Mouse (Mus musculus) heart, embryonic 12.5 days (tissue): ENCODE data around the gene Senp7. TPM values are rescaled to one million over a fixed set of nuclear protein-coding genes. Genes with fewer than 3 reads are reported as not detected.
"Not testable (repeated sequence)": the region's sequence is repeated elsewhere in the genome, so short reads cannot be mapped to it uniquely, and the experiment has no call there.

Experiments used
- ATAC-seq: fragments of 200-750 bp; cut with Nextera tagmentation; 2 replicates; pipeline ENCODE4 v1.8.0; 2017; ENCODE audit warnings: moderate TSS enrichment, moderate library complexity; ENCODE audit not compliant: insufficient number of reproducible peaks, low FRiP score
- H3K27ac ChIP-seq: fragments of 300-500 bp; sonication (generic); 2 replicates; pipeline ENCODE4 v1.5.1; 2016; ENCODE audit warnings: mild to moderate bottlenecking, moderate library complexity; ENCODE audit not compliant: poor library complexity, severe bottlenecking
- H3K27me3 ChIP-seq: fragments of 300-500 bp; sonication (generic); replicated peaks from 2 replicates; pipeline ENCODE4 v1.6.1; 2016; ENCODE audit warnings: mild to moderate bottlenecking, moderate library complexity
- H3K36me3 ChIP-seq: fragments of 300-500 bp; sonication (generic); 2 replicates; pipeline ENCODE4 v1.6.1; 2016; ENCODE audit warnings: mild to moderate bottlenecking, moderate library complexity
- H3K4me1 ChIP-seq: fragments of 300-500 bp; sonication (generic); replicated peaks from 2 replicates; pipeline ENCODE4 v1.6.1; 2016; ENCODE audit warnings: mild to moderate bottlenecking
- H3K4me2 ChIP-seq: fragments of 300-500 bp; sonication (generic); 2 replicates; pipeline ENCODE4 v1.6.1; 2016; ENCODE audit warnings: mild to moderate bottlenecking, moderate library complexity
- H3K4me3 ChIP-seq: fragments of 300-500 bp; sonication (generic); 2 replicates; pipeline ENCODE4 v1.5.1; 2016; ENCODE audit warnings: mild to moderate bottlenecking
- H3K9ac ChIP-seq: fragments of 300-500 bp; sonication (generic); 2 replicates; pipeline ENCODE4 v1.6.1; 2016; ENCODE audit warnings: mild to moderate bottlenecking, moderate library complexity
- H3K9me3 ChIP-seq: fragments of 300-500 bp; sonication (generic); replicated peaks from 2 replicates; pipeline ENCODE4 v1.6.1; 2016; ENCODE audit warnings: mild to moderate bottlenecking, moderate library complexity
- WGBS: fragments of 180-500 bp; shearing (Covaris S2); methylation state at CpG from one replicate; pipeline ENCODE4 v1.1.7; 2016; 5-methylcytosine and 5-hydroxymethylcytosine counted together
- polyA plus RNA-seq: library from polyadenylated mRNA; unstranded; fragments of >200 nt; fragmentation: Nextera tagmentation; extraction: Ambion mirVana; gene quantifications from 2 replicates; pipeline ENCODE4 v1.2.1, GENCODE M21; 2016

Senp7 gene
- 20.8 and 24.8 TPM in 2 replicates for polyA plus RNA-seq

DNA sequence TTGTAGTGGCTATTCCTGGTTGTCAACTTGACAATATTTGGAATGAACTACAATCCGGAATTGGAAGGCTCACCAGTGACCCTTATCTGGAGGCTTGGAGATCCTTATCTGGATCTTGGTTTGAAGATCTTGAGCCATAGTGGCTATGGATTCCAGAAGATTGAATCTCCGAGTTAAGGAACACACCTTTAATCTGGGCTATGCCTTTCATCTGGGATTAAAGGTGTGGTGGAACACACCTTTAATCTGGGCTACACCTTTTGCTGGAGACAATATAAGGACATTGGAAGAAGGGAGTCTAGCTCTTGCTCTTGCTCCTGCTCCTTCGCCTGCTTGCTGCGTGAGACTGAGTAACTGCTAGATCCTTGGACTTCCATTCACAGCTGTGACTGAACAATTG, at the start of gene Senp7:
Gene Senp7, plus strand, starts transcription at position 301 of the 400 bp plus-strand sequence.
- H3K9ac ChIP-seq, H3K4me2 ChIP-seq, H3K36me3 ChIP-seq, H3K27me3 ChIP-seq, H3K4me1 ChIP-seq, H3K27ac ChIP-seq, H3K9me3 ChIP-seq, H3K4me3 ChIP-seq, ATAC-seq: not testable (repeated sequence)
- WGBS = no CpG with 5 or more reads among the region's 4 CpGs

DNA sequence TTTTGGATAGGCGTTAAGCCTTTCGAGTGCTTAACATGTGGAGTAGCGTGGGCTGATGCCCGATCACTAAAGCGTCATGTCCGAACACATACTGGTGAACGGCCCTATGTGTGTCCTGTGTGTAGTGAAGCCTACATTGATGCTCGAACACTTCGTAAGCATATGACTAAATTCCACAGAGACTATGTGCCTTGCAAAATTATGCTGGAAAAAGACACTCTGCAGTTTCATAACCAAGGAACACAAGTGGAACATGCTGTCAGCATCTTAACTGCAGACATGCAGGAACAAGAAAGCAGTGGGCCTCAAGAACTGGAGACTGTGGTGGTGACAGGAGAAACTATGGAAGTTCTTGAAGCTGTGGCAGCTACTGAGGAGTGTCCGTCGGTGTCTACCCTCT, 41.3 kb upstream of the Senp7 start:
- Histone ChIP-seq H3K4me2 (no peak overlapping the region), H3K36me3 (peaks cover 52% of the 10 kb centered on the region), H3K9ac (no peak overlapping the region), H3K27me3 (no peaks in the 10 kb centered on the region), H3K4me3 (no peak overlapping the region), H3K9me3 (no peaks in the 10 kb centered on the region), H3K4me1 (no peaks in the 10 kb centered on the region), H3K27ac (no peak overlapping the region)
- WGBS = 93% methylated on average over 11 of the region's 11 CpGs
- no peak for ATAC-seq

DNA sequence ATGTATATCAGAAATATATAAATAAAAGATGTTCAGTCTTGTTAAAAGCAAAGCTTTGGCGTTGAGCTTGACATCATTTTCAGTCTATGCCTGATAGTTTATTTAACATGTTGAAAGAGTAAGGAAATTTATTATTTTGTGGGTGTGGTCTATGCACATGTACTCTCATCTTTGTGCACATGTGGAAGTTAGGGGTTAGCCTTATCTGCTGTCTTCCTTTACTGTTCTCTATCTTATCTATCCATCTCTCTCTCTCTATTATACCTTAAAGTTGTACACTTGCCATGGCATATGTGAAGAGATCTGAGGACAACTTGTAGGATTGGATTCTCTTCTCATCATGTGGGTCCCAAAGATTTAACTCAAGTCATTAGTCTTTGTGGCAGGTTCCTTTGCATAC, 39.3 kb upstream of the Senp7 start:
- no peak overlapping the region for H3K4me3 ChIP-seq
- no peaks in the 10 kb centered on the region for H3K27me3 ChIP-seq
- ATAC-seq = no peak
- H3K4me2 ChIP-seq = no peak overlapping the region
- 98% methylated on average over 1 of the region's 1 CpGs for WGBS
- no peak overlapping the region for H3K9ac ChIP-seq
- H3K36me3 ChIP-seq = peaks cover 56% of the 10 kb centered on the region
- H3K27ac ChIP-seq = no peak overlapping the region
- H3K9me3 ChIP-seq = no peaks in the 10 kb centered on the region
- no peaks in the 10 kb centered on the region for H3K4me1 ChIP-seq

DNA sequence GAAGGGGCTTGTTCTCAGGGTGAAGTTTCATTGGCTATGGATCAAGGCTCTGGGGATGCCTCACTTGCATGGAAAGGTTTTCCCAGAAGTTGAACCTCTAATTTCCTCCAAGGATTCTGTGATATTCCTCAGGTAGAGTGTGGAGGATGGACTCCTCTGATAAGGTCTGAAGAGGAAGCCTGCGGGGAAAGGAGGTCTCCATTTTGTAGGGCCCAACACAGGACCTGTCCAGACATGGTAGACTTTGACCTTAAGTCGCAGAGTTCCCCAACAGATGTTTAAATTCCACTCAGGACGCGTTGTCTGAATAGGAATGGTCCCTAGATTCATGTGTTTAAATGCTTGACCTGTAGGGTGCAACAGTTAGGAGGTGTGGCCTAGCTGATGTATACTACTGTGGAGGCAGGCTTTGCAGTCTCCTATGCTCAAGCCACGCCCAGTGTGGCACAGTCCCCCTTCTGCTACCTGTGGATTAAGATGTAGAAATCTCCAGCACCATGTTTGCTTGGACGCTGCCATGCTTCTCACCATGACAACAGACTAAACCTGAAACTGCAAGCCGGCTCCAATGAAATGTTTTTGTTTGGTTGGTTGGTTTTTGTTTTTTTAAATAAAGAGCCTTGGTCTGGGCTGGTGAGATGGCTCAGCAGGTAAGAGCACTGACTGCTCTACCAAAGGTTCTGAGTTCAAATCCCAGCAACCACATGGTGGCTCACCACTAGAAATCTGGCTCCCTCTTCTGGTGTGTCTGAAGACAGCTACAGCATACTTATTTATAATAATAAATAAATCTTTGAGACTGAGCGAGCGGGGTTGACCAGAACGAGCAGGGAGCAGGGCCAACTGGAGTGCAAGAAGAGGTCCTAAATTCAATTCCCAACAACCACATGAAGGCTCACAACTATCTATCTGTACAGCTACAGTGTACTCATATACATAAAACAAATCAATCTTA, 35.1 kb upstream of the Senp7 start:
- no peak for ATAC-seq
- Histone ChIP-seq H3K4me1 (no peaks in the 10 kb centered on the region), H3K4me2 (no peak overlapping the region), H3K27me3 (no peaks in the 10 kb centered on the region), H3K9ac (no peak overlapping the region), H3K9me3 (no peaks in the 10 kb centered on the region), H3K36me3 (peaks cover 47% of the 10 kb centered on the region), H3K4me3 (no peak overlapping the region), H3K27ac (no peak overlapping the region)
- 89% methylated on average over 10 of the region's 10 CpGs for WGBS

DNA sequence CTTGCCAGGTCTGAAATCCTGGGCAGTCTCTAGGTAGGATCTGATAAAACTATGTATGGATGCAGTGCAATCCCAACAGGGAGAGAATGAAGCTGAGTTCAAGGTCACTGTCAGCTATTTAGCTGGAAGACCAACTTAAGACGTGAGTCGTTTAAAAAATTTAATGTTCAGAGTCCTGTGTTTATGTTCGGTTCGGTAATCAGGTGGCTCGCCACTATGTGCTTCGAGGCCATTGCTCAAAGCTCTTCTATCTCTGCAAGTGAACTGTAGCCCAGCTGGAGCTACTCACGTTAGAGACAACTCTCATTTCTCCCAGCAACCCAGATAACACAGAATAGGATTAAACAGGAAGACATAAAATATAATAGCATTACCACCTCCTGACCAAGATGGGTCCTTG, 34.1 kb upstream of the Senp7 start:
- Histone ChIP-seq H3K36me3 (peaks cover 53% of the 10 kb centered on the region), H3K9me3 (no peaks in the 10 kb centered on the region), H3K27ac (no peak overlapping the region), H3K9ac (no peak overlapping the region), H3K4me3 (no peak overlapping the region), H3K4me2 (no peak overlapping the region), H3K4me1 (no peaks in the 10 kb centered on the region), H3K27me3 (no peaks in the 10 kb centered on the region)
- 90% methylated on average over 7 of the region's 7 CpGs for WGBS
- no peak for ATAC-seq

DNA sequence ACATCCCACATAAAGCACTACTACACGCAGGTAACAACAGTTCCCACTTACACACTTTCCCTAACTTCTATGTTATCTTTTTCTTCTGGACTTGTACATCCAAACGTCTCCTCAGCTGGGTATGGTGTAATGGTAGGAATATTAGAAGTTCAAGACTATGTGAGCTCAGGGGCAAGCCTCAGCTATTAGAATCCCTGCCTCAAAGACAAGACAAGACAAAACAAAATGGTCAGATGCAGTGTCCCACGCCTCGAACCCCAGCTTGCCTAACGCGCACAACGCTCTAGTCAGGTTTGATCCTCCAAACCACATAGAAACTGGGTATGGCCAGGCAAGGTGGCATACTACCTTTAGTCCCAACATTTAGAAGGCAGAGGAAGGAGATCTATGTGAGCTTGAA, 28.5 kb upstream of the Senp7 start:
- Histone ChIP-seq H3K27ac (no peak overlapping the region), H3K4me2 (no peak overlapping the region), H3K36me3 (peaks cover 53% of the 10 kb centered on the region), H3K9ac (no peak overlapping the region), H3K4me3 (no peak overlapping the region), H3K27me3 (no peaks in the 10 kb centered on the region), H3K4me1 (no peaks in the 10 kb centered on the region), H3K9me3 (no peaks in the 10 kb centered on the region)
- no peak for ATAC-seq
- whole genome bisulfite sequencing = 88% methylated on average over 7 of the region's 7 CpGs

DNA sequence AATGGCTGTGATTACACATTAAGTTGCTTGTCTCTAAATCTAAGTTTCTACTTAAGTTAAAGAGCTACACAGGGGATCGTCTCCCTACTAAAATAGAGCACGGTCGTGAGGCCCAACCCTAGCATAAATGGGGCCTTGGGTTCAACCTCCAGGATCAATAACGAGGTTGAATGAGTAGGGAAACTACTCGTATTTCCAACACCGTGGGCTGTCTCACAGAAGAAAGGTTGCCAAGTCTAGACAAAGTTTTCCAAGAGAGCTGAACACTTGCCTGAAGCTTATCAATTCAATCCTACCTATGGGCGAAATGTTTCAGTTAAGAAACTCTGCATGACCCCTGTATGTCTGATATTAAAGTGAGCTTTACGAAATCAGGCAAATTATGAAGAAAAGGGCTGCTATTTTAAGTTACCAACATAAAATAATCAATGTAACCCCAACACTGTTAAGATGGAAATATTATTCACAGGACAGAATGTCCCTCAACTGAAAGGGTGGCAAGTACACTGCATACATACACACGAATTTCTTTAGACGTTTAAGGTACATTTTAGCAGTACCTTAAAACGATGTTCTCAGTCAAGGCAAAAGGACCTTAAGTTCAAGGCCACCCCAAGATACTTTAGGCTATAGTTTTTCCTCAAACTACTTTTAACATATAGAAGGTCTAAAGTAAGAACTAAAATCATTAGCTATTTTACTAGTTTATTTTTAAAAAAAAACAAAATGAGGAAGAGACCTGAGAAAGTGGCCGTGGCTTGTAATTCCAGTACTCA, 20.1 kb upstream of the Senp7 start:
- ATAC-seq = no peak
- Histone ChIP-seq H3K27ac (0 out of 2 replicates have a peak overlapping the region, but pooled peaks have one; percentile 90), H3K36me3 (peaks cover 31% of the 10 kb centered on the region), H3K27me3 (no peaks in the 10 kb centered on the region), H3K9ac (peak overlapping the region; percentile 95), H3K4me2 (peak overlapping the region; percentile 82), H3K9me3 (no peaks in the 10 kb centered on the region), H3K4me1 (peaks cover 22% of the 10 kb centered on the region), H3K4me3 (peak overlapping the region; percentile 89)
- 37% methylated on average over 12 of the region's 12 CpGs for WGBS

DNA sequence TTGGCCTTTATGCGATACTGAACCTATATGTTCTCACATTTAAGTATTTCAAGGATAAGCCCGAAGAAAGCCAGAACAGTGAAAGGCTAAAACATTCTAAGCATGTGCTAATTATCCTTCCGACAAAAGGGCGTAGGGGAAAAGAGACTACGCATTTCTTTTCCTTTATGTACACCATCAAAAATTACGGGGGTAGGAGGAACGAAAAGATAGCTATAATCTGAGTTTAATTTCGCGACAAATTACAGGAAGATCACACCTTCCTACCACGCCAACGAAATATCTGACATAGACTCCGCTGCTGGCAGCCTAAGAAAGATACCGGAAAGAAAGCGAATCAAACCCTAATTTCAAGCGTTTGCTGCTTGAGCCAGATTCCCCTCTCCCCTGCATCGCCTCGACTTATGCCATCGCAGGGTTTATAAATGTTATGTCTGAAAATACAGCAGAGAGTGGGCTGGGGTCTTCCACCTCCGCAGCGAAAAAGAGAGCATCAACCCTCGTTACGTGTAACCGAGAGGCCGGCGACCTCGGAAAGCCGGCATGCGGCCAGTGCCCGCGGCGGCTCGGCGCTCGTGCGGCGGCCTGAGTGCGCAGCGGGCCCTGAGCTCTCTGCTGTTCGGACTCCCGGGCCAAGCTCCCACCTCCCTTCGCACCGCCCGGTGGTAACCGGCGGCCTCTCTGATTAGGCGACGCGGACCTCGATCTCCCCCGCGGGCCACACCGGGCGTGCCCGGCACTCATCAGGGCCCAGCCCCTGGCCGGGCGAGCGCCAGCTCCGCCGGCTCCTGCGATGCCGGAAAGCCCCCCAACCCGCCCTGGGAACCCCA, 19.2 kb upstream of the Senp7 start:
- H3K9ac ChIP-seq = peak overlapping the region; percentile 95
- H3K9me3 ChIP-seq = no peaks in the 10 kb centered on the region
- peak; percentile 90 for ATAC-seq
- H3K36me3 ChIP-seq = peaks cover 36% of the 10 kb centered on the region
- WGBS = under 1% methylated on average over 57 of the region's 62 CpGs
- peak overlapping the region; percentile 90 for H3K27ac ChIP-seq
- H3K4me3 ChIP-seq = peak overlapping the region; percentile 89
- H3K27me3 ChIP-seq = no peaks in the 10 kb centered on the region
- peak overlapping the region; percentile 82 for H3K4me2 ChIP-seq
- H3K4me1 ChIP-seq = peaks cover 22% of the 10 kb centered on the region

DNA sequence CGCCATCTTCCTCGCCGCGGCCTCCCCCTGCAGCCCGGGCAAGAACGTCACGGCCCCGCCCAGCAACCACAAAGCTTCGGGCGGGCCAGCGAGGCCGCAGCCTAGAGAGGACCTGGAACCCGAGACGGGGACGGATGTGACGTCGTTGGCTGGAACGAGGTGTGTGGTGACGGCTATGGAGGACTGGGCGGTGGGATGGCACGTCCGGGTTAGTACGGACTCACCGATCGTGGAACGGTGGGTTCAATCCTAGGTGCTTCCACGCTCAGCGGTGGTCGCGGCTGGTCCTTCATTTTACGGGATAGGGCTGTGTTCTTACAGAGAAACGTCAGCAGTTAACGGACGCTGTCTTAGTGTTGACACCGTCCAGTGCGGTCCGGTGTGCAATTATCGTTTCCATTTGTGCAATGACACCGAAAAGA, 18.5 kb upstream of the Senp7 start, which contains the start of gene Pcnp:
Gene Pcnp, minus strand, starts transcription at position 79 of the 422 bp plus-strand sequence.
- H3K27ac ChIP-seq = peak within 1 kb of the TSS; percentile 90
- no peaks in the 10 kb centered on the region for H3K9me3 ChIP-seq
- H3K36me3 ChIP-seq = peaks cover 36% of the 10 kb centered on the region
- peak within 1 kb of the TSS; percentile 95 for H3K9ac ChIP-seq
- peak within 1 kb of the TSS; percentile 82 for H3K4me2 ChIP-seq
- under 1% methylated on average over 39 of the region's 39 CpGs for WGBS
- H3K4me1 ChIP-seq = peaks cover 22% of the 10 kb centered on the region
- peak; percentile 99 for ATAC-seq
- peak within 1 kb of the TSS; percentile 89 for H3K4me3 ChIP-seq
- H3K27me3 ChIP-seq = no peaks in the 10 kb centered on the region

DNA sequence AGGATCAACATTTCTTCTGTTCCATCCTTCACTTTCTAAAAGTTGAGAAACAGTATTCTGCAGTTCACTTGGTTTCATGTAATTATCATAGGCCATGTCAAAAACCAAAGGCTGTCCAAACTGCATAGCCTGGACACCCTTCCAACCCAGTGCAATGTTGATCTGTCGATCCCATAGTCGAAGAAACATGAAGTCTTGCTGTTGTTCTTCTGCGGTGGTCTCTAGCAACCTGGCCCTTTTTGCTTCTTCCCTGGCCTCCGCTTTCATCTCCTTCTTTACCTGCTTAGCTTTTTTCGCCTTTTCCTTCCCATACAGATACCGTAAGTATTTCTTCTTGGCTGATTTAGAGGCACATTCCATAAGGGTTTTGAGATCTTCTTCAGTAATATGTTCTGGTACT, 13.6 kb upstream of the Senp7 start:
- H3K4me2 ChIP-seq = no peak overlapping the region
- H3K27me3 ChIP-seq = no peaks in the 10 kb centered on the region
- no peak for ATAC-seq
- H3K4me1 ChIP-seq = peaks cover 12% of the 10 kb centered on the region
- H3K4me3 ChIP-seq = no peak overlapping the region
- no peak overlapping the region for H3K27ac ChIP-seq
- H3K9me3 ChIP-seq = no peaks in the 10 kb centered on the region
- peaks cover 28% of the 10 kb centered on the region for H3K36me3 ChIP-seq
- WGBS = 97% methylated on average over 6 of the region's 6 CpGs
- no peak overlapping the region for H3K9ac ChIP-seq
